Mouse (Mus musculus) kidney, postnatal 4 days (tissue): ENCODE results near the gene Lipt2.

Experiments
- DNase-seq, 2 experiments: peaks; one replicate each; pipeline ENCODE4 v3.0.0; 2021; ENCODE audit warnings: mixed read lengths in 2 of 2

The Lipt2 gene

DNA sequence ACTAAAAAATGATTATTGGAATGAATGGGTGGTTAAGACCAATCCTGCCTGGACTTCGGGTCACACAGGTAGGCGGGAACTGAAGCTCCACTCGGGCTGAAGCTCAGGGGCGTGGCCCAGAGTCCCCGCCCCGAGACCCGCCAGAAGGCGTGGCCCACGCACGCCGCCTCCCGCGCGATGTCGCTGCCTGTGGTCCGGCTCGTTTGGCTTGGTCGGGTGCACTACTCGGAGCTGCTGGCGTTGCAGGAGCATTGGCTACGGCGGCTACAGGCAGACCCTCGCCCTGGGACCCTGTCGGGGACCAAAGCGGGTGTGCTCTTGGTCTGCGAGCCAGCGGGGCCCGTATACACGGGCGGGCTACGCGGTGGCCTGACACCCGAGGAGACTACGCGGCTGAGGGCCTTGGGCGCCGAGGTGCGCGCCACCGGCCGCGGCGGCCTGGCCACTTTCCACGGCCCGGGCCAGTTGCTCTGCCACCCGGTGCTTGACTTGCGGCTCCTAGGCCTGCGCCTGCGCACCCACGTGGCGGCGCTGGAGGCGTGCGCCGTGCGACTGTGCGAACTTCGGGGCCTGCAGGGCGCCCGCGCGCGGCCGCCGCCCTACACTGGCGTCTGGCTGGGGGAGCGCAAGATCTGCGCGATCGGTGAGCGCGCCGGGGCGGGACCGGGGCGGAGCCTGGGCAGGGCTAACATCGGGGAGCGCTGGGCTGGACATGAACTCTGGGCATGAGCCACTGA lies at the start of gene Lipt2:
Gene Lipt2, plus strand, starts transcription at position 173 of the 737 bp plus-strand sequence.
- DNase-seq, result peak; percentile 92 to 96

DNA sequence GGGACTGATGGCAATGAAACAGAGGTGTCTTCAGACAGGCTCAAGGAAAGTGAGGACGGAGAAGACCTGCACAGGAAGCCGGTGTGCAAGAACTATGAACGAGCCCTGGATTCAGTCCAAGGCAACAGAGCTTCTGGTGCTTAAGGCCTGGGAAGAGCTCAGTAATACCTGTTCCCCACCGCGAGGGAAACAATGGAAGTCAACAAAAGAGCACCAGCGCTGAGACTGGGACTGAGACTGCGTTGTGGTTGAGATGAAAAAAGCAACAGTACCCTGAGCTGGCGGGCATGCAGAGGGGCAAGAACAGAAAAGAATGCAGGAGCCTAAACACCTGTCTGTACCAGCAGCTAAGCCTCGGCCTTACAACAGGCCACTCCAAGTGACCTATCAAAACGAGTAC lies 47.6 kb upstream of the Lipt2 start:
- DNase-seq, result no peak

DNA sequence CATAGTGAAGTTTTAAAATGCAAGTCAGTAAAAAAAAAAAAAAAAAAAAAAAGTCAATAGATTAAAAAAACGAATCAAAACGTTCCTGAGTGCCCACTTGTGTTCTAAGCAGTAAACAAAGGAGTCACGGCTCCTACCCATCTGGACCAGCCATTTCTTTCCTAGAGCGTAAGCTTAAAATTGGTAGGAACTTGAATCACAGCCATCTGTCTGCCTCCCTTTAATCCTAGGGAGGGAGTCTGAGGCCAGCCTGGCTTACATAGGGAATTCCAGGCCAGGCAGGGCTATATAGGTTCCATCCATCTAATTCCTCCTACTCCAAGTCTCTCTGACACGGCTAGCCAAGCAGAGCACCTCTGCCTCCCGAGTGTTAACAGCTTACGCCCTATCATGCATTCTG lies 45.3 kb upstream of the Lipt2 start:
- DNase-seq, result no peak

DNA sequence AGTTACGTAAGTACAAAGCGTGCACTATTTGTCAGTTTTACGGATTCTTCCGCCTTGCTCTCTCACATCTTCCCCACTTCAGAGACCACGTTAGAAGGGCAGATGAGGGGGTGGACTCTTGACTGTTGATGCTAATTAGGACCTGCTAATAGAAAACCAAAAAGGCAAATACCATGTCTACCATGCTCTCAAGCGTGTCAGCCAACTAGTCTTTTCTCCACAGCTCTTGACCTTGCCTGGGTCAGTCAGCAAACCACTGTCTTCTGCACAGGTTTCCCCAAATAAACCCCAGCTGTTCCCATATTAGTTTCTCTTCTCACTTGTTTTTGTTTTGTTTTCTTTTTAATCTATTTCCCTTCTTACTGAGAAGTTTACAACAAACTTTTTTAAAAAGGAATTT lies 44.8 kb upstream of the Lipt2 start:
- DNase-seq, result no peak

DNA sequence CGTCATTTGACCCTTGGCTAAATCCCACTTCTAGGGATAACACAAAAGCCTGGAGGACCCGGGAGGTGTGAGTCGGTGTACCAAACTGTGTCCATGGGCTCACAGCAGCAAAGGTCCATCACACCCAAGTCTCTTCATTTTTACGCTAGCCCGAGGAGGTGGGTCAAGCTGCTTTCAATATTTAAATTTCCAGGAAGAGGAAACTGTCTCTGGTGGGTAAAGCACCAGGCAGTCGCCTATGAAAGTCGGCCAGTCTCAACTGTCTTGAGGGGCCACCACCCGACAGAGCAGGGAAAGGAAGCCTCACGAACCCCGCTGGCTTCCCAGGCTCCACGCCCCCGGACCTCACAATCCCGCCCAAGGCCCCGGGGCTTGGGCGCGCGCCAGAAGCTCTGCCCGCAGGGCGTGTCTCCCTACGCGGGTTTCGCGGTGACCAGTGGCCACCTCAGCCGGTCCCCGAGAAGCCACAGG lies 38.3 kb upstream of the Lipt2 start:
- DNase-seq, result peak; percentile 66 to 77

DNA sequence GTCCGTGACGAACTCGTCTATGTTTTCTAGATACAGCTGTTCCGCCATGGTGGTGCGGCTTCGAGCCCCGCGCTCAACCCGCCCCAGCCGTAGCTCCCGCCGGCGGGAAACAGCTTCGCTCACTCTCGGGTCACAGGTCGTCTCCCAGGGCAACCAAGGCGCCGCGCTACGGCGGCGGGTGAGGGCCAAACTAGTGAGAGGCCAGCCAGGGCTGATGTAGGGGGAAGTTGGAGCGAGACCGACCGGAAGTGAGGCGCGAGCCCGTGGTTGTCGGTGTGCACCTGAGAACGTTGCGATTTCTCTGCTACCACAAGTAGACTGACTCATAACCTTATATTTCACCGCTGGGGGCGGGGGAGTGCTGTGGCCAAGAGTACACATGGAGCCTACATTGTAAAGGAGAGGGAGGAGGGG lies 37.7 kb upstream of the Lipt2 start, which contains the start of gene Pold3:
Gene Pold3, minus strand, starts transcription at position 190 of the 414 bp plus-strand sequence.
- DNase-seq, result peak; percentile 99 to 100

DNA sequence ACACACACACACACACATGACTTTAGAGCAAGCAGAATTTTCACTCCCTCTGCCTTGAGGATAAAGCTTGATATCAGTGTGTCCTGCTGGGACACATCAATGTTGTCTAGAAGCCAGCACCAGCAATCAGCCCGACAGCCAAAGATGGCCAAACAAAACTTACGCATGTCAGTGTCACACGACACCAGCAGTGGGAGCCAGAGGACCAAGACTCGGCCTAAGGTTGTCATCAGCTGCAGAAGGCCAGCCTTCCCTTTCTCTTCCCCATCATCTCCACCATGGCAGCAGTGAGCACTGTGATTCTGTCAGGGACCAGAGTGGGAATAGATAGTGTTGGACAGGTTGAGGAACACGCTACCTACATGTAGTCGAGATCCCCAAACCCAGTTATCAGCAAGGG lies 35.6 kb upstream of the Lipt2 start:
- peak; percentile 71 to 74 for DNase-seq

DNA sequence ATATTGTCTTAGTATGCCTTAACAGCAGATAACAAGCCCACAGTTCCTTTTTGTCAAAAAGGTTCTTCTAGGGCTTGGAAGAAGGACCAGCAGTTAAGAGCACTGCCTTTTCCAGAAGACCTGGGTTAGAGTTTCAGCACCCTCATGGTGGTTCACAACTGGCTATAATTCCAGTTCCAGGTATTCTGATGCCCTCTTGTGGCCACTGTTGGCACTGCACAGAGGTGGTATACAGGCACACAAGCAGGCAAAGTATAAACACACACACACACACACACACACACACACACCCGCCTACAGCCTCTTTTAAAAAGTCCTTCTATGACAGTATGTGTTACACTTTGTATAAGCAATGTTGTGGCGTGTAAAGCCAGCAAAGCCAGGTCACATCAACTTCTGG lies 34.9 kb upstream of the Lipt2 start:
- peak; percentile 65 to 68 for DNase-seq

DNA sequence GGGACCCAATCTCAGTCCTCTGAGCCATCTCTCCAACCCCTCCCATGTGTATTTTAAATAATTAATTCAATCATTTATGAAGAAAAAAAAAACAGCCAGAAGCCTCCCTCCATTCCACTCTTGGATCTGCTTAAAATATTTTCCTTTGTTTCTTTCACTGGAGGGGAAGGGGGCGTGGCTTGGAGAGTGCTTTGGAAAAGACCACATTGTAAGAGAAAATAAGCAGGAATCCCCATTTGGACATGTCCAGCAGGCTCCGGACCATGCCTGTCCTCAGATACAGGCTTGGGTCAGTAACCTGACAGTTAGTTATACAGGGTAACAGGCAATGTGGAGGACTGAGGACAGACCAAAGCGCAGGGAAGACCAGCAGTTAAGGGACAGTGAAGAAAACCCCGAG lies 33.9 kb upstream of the Lipt2 start:
- DNase-seq, result peak in 1 of 2 experiments; percentile 37

DNA sequence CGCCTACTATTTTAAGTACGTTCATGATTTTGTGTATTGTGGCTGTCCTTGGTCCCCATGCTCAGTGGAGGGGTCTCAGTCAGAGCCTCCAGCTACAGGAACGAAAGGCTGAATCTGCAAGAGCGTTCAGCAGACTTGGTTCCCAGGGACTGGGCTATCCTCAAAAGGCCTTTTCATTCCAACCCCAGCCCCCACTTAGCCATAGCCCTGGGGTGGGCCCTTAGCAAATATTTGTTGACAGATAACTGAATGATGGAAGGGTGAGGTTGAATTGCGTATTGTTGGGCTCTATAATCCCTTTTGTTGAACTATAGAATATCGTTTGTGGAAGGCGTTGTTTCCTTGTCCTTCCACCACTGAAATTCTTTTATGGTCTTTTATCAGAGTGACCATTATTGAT lies 32.6 kb upstream of the Lipt2 start:
- DNase-seq, result no peak

DNA sequence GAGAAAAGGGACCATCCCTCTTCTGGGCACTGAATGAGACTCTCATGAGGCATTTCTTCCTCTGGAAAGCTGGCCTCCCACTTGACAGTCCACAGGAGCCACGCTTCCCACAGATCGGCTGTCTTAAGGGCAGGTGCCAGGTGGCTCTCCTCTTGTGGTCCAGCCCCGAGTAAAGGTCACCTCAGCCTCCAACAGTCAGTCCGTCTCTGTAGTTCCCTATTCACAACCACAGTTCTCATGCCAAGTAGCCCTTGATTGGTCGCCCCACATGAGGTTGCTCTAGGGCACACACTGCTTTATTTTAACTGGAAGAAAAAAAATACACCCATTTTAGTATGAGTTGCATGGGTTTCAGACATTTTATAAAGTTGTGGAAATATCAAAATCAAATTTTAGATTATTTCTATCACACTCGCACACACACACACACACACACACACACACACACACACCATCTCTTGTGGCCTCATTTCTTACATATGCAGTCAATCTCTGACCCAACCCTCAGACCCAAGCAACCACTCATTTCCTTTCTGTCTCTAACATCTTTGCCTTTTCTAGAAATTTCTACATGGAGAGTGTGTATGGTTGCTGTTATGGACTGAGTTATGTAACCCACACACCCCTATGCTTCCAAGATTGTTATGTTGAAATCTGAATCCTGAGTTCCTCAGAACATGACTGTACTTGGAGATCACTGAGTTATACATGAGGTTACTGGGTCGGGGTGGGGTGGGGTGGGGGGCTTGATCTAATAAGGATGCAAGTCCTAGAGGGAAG lies 30.6 kb upstream of the Lipt2 start:
- DNase-seq, result no peak

DNA sequence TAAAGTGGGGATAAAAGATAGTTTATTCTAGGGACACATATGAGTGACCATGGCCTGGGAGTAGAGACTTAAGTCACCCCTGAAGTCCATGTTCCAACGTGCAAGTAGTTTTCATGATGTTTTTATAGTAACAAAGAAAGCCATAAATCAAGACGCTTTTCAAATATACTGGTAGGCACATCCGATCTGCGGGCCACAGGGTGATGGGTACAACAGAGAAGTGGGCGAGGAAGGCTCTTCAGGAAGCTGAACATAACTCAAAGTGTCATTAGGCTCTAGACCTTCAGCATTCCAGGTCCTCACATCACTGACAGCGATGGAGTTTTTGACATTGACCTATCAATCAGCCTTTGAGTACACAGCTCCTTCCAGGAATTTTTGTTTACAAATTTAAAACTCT lies 28.5 kb upstream of the Lipt2 start:
- no peak for DNase-seq

DNA sequence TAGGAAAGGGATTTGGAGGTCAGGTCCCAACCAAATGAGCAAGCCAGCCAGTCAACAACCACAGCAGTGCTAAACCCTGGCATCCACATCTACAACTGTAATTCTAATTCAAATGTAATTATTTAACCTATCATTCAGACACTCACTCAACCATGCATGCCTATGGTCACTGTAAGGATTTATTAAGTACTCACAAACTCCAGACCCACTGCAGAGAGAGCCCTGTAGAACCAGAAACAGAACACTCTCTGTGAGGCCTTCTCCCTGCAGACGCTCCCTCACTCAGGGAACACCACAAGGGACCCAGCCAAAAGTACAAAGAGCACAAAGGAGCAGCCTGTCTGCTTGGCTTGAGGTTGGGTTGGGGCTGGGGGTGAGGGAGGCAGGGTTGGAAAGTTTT lies 26.7 kb upstream of the Lipt2 start:
- no peak for DNase-seq

DNA sequence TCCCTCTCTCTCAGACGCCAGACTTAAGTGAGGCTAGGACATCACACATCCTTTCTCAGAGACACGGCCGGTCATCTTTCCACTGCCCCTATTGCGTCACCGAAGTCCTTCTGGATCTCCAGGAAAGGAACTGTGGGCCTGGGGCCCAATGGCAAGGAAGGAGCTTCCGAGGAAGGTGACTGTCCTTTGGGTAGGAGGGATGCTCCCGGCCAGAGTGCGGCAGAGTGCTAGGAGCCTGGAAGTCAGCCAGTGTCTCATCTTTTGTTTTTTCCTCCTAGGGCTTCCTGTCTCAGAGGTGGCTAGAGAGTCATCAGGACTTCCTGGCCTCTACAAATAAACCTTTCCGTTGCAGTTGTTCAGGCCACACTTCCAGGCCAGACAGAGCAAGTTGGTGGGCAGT lies 22.0 kb upstream of the Lipt2 start:
- DNase-seq, result peak; percentile 24 to 44

DNA sequence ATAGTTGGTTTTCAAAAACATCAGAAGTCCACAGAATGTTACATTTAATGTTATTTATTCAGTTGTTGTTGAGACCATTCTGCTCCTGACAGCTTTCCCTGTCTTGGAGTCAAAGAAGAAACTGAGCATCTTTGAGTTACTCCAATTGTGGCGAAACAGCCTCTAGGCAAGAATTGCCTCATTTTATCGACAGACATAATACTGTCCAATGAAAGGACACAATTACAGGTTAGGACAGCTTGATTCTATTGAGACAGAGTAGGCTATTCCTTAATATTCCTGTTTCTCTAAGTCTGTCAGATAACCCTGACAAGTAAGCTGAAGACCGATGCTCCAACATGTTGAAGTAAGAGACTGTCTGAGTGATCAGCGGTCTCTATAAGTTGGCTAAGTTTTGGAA lies 21.0 kb upstream of the Lipt2 start:
- DNase-seq, result no peak

DNA sequence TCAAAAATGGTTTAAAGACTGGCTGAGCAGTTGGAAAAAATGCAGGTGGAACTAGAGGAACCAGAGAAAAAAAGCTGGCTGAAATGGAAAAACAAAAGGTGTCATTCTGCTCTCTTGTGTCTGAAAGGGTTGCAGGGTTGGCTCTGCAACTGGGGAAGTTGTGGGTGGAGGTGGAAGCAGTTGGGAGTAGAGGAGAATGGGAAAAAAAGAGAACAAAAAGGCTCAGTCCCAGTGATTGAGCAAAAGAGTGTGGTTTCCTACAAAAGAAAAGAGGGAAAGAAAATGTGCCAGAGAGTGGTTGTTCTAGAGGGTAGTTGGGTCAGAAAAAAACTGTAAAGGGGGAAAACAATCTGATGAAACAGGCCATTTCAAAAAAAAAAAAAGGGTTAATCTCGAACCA lies 18.5 kb upstream of the Lipt2 start:
- DNase-seq, result no peak

DNA sequence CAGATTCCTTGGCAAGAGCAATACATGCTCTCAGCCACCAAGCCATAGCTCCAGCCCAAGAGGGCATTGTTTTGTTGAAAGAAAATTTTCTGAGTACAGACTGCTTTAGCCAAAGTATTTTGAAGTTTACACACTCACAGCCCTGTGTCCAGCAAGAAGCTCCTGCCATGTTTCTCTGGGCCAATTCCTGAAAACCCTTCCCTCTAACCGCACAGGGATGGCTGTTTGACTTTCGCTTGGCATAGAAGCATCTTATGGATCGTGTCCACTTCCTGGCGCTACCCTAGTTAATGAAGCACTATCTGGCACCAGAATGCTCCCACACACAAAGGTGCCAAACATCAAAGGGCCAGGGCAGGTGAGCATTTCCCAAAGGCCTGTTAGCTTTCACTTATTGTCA lies 10.5 kb upstream of the Lipt2 start:
- no peak for DNase-seq

DNA sequence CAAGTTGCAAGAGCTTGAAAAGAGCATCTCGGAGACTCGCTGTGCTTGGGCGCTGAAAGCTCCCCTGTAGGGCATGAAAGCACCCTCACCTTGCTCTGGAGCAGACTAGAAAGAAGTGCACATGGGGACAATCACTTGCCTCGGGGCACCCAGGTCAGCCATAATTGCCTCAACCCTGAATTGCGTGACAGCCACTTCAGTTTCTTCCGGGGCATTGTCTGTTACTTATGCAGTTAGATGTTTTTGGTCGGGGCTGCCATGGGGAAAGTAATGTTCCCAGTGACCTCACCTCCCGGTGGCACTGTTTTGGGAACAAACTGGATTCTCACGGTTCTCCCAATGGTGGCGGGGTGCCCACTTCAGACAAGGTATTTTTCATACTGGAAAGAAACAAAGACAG lies 9.0 kb upstream of the Lipt2 start:
- peak; percentile 18 to 32 for DNase-seq

DNA sequence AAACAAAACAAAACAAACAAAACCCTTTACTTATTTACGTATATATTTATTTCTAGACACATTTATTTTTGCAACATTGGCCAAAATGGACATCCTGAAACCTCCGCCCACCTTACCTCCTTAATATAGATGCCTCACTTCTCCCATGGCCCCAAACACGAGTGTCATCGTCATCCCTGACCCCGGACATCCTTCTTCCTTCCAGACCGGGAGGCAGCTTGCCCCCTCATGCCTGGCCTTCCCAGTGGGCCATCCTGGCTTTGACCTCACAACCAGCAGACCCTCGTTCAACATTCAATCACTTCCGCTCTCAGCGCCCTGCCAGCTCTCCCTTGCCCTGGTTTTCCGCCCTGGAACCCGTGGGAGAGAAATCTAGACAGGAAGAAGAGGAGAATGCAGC lies 8.5 kb upstream of the Lipt2 start:
- peak in 1 of 2 experiments; percentile 18 for DNase-seq

DNA sequence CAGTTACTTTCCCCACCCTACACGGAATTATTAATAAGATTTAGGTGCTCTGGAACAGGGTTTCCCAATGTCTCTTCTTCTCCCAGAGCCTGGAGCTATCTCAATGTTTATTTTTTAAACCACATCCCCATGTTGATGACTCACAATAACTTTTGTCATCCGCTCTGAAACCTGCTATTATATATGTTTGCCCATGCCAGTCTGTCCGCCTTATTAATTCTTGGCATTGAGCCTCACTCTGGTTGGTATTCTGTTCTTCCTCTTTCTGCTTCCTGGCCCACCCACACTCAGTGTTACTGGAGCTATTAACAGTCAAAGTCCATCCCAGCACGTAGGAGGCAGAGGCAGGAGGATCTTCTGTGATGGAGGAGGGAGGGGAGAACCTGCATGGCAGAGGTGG lies 1.4 kb upstream of the Lipt2 start:
- no peak for DNase-seq

DNA sequence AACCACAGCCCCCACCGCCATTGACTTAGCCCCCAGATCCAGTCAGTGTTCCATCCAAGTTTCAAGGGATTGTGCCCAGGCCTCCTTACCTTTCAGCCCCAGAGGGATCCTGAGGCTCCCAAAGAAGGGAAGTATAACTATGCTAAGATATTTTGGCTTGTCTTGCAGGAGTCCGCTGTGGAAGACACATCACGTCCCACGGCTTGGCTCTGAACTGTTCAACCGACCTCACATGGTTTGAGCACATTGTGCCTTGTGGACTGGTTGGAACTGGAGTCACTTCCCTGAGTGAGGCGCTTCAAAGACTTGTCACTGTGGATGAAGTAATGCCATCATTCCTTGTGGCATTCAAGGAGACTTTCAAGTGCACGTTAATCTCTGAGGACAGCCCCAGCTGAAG lies 929 bp downstream of the Lipt2 start:
- DNase-seq, result no peak

DNA sequence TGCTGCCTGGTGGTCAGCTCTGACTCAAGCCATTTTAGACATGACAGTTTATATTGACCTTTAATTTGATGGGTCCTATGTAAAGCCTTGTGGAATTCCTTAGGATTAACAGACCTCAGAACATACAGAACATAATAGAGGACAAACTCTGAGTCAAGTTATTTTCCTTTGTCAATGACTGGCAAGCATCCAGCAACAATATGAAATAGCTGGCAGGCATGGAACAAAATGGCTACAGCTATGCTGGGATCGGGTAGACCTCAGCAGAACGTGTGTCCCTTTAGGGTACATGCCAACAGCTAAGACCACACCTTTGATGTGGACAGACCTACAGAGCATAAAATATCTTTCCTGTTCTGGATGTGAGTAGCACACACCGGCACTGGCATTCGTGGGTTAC lies 4.4 kb downstream of the Lipt2 start:
- no peak for DNase-seq

DNA sequence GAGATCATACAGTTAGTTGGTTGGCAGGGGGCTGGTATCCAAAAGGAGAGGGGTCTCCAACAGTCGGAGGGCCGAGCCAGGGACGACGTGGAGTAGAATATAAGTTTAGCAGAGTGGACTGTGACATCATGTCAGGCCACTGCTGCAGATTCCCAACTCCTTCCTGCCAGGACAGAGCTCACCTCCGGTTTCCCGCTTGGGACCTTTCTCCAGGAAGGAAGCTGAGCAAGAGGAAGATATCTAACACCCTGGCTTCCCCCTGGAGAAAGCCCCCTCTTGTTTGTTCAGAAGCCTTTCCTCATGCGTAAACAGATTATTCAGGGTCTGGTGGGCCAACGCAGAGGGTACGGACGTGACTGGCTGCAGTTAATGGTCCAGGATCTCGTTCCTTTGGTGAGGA lies 9.6 kb downstream of the Lipt2 start:
- DNase-seq, result peak in 1 of 2 experiments; percentile 16

DNA sequence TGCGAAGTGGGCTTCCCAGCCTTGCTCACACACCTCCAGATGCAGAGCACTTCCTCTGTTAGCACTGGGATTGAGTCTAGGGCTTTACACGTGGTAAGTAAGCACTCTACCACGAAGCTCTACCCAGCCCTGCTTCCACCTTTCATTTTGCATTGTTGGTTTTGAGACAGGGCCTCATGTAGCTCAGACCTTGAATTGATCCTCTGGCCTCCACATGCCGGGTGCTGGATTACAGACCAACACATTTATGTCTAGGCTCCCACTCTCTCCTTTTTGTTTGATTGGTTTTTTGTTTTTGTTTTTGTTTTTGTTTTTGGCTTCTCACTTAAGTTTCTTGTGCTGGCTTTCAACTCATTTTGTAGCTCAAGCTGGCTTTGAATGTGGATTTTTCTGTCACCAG lies 11.7 kb downstream of the Lipt2 start:
- DNase-seq, result no peak
